Mouse (Mus musculus) layer of hippocampus, postnatal 14 days (tissue): ENCODE measurements at regions not wholly inside any gene's neighbourhood (a gene's known extent, or its start where the extent isn't known, plus 50 kb on each side); places are given as distances from the start of the nearest gene placed in this dataset.

ENCODE experiments used
- DNase-seq, 2 experiments: peaks; one replicate each; pipeline ENCODE4 v3.0.0; 2021 to 2022; ENCODE audit warnings: low spot score in 2 of 2, mixed read lengths in 1 of 2

DNA sequence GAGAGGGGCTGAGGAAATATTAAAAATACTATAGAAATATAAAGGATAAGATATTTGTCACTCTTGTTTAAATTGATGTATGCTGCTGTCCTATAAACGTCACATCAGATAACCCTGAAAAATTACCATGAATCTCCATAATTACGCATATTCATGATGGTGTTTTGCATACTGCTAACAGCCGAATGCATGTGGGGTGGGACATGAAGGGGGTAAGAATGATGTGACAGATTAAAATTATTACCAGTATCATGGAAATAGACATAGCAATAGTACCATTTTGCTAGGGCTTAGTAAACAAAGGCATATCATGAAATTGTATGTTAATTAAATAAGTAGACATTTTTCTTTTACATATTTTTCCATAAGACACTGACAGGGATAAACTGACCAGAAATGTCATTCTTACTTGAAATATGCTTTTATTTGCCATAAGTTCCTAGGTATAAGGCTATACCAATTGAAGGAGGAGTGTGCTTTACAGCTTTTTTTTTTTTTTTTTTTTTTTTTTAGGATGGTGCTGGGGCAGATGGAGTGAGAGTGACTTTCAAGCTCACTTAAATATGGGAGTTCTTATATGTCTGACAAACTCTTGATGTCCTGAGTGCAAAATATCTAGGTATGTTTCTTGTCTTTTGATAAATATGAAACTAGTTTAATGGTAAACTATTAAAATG lies 349.8 kb upstream of the Tmem161b start:
- no peak for DNase-seq

DNA sequence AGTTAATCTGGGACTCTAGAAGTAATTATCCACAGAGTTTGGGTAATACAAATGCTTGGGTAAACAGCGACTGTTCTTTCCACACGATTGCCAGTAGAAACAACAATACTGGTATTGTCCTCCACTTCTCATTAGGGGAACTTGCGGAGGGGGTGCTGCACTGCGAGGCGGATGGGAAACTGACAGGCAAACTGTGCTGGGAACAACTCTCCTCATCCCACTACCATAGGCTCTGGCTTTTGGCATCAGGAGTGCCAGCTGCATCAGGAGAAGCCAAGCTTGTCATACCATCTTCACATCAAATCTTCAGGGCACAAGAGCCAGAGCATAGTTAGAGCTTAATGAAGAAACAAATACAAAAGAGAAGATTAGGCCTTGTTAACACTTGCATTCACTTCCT lies 349.2 kb upstream of the Tmem161b start:
- peak; percentile 26 to 61 for DNase-seq

DNA sequence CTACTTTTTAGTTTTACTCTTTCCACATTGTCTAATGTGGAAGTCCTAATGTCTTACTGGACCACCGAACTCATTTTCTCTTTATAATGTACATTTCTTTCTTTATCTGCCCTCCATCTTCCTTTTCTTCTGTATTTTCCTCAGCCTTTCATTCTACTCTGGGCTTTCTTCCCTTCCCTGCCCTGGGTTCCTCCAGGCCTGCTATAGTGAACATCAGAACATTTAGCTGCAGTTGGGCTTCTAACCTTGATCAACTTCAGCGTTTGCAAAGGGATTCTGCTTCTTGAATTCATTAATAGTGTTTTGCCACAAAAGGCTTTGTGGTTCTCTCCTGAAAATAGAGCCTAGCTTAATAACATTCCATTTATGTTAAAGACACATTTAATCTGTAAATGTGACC lies 342.5 kb upstream of the Tmem161b start:
- DNase-seq = no peak

DNA sequence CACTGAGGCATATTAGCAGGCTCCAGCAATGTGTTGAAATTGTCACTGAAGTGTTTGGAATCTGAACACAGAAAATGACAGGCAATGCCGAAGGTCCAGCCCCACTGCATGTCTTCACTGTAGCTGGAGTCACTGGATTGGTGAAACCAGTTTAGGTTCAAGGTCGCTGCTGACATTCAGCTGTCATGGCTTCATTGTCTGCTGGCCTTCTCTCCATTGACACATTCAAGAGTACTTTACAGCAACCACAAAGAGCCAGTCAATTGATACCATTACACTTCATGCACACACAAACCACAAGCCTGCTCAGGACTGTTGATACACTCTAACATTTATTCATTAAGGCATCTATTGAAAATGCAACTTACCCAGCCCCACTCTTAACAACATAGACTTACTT lies 341.8 kb upstream of the Tmem161b start:
- DNase-seq = no peak

DNA sequence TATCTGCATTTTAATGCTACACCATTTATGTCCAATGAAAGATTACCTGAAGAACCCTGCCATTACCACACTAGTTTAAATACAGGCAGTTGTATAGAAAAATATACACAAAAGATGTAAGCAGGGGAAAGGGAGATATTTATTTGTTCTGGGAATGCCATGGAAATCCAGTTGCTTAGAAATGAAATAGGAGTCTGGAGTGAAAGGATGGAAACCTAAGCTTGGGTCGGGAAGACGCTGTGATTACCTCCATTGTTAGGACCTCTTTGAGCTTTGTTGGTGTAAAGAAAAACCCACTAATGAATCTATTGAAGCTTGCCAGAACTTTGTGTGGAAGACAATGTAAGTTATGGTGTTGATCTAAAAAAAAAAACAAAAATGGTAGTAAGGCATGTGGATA lies 341.3 kb upstream of the Tmem161b start:
- DNase-seq = no peak

DNA sequence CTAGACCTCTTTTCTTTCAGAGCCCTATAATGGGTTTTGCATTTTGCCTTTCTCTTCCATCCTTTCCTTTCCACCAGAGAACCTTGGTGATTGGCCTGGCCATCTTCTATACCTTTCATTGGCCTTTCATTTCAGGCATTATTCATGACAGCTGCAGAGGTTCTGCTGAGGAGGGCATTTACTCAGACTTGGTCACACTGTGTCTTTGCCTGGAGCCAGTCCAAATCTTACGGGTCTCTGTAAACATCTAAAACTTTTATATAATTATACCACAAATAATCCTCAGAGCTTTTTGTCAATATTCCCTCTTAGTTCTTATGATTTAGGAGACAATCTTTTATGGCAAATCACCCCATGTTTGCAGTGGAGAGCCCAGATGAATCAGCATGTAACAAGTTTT lies 339.3 kb upstream of the Tmem161b start:
- no peak for DNase-seq

DNA sequence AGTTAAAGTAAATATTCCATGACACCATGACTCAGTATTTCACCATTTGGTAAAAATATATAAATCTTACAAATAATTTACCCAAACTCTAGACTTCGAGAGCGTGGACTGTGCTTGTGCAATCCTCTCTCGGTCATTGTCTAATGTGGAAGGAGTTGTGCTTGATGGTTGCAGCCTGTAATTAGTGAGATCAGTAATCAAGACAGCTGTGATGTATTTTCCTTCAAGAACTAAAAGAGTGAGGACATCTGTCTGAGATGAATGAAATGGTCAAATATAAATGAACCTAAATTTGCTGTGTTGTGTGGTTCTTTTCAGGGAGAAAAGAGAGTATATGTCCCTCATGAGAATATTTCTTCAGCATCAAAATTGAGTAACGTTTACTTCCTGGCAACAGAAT lies 338.3 kb upstream of the Tmem161b start:
- no peak for DNase-seq

DNA sequence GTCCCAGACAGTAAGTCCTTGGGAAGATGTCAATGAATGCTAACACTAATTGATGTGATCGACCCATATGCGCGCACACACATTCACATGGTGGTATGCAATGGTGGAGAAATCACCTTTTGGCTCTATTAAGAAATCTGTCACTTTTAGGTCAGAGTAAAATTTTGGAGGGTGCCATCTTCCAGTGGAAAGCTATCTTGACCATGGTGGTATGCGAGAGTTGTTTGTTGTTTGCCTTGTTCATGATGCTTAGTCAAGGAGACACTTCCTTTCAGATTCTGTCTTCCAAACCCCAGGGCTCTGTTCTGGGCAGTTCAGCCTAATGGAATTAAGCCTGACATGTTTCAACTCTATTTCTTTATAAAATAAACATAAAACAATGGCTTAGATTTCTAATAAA lies 337.9 kb upstream of the Tmem161b start:
- no peak for DNase-seq

DNA sequence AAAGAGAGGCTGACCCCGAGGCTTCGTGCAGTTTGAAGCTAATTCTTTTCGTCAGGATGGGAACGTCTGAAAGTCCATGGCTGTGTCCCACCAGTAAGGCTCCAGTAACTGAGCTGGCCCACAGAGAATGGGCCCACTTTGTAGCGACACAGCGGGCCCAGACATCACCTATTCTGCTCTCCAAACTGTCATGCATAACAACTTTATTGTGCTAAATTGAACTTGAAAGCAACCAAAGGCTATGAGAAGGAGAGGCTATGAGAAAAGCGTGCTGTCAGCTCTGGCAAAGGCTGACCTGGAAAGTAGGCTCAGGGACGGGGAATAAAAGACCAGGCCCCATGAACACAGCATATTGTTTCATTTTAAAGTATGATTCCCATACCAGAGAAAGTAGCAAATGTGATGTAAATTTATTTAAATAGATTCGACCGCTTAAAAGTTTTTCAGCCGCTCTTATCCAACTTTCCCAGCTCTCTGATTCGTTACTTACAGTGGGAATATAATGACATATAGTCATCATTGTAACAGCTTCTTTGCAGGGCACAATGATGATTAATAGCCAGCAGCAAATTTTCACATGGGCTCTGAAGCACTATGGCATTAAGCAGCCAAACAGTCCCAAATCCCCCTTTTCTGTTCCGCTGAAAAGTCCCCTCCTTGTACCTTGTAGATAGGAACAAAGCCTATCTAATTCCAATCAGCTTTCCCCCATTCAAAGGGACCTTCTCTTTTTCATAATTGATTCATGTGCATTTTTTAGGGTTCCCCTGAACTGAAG lies 337.1 kb upstream of the Tmem161b start:
- DNase-seq = no peak

DNA sequence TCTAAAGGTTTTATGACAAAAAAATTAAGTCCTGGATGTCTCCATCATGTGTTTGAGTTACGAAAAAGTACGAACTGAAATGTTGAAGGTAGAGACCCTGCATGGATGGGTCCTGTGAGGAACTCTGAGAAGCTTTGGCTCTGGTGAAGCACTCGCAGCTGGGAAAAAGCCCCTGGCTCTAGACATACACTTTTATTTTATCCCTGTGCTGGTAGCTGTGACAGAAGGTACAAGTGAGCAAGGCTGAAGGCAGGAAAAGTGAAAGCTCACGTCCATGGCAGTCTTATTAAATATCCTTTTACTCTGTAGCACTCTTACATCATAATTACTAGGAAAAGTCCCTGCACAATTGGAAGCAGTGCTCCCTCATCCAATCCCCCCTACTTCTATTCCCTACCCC lies 336.4 kb upstream of the Tmem161b start:
- DNase-seq = no peak

DNA sequence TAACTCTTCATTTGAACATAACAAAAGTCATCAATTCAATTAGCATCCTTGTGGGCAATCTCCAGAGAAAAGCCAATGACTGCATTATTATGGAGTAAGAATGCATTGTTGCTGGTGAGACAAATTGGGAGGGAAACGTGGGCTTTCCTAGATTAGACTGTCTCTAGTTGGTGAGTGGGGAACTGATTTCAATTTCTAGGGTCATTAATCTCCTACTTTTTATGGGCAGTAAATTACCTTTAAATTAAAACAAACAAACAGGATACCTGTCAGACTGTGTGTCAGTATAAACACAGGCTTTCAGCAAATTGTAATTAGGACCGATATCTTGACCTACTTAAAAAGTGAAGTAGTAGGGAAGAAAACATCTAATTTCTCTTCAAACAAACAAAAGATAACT lies 307.4 kb upstream of the Tmem161b start:
- no peak for DNase-seq

DNA sequence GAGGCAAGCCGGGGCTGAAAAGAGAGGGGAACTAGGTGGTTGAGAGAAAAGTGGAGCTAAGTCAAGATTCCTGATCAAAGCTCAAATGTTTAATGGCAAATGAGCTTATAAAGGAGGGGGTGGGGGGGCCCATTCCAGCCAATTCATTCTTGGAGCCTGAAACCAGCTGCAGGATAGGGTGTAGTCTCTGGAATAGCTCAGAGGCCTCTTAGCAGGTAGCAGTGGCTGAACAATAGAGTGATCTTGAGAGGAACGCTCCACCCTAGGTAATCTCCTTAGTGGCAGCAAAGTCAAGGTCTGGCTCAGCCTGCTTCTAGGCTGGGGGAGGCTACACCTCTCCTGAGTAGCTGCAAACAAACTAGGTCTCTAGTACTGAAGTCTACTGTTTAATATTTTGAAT lies 289.3 kb upstream of the Tmem161b start:
- no peak for DNase-seq

DNA sequence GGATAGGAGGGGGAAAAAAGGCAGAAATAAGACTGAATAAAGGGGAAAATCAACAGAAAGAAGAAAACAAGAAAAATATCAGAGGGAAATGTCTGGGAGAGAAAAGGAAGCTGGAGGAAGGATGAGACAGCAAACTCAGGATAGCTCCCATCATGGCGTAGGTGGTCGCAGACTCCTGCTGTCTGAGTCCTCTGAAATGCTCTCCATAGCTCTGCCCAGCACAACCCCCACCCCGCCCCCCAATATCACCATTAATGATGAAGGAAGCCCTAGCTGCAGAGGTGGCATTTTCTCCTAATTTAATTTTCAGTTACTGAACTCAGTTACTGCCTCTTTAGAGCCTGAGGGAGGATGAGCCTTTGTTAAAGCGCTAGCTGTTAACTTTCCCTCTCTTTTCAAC lies 275.6 kb upstream of the Tmem161b start:
- no peak for DNase-seq

DNA sequence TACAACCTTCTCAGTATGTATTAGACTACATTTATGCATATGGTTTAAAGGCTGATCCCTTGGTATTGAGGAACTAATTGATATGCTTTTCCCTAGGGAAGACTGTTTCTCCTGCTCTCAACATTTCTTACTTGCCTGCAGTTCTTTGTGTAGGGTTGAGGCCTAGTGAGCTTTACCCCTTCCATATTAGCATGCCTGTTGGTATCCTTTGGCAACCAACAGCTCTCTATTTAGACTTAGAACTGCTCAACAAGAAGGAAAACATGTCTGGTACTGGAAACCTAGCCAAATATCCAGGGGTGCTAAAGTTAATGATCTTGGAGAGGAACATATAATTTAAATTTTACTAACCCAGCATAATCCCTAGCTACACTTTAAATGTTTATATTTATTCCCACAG lies 270.9 kb upstream of the Tmem161b start:
- no peak for DNase-seq

DNA sequence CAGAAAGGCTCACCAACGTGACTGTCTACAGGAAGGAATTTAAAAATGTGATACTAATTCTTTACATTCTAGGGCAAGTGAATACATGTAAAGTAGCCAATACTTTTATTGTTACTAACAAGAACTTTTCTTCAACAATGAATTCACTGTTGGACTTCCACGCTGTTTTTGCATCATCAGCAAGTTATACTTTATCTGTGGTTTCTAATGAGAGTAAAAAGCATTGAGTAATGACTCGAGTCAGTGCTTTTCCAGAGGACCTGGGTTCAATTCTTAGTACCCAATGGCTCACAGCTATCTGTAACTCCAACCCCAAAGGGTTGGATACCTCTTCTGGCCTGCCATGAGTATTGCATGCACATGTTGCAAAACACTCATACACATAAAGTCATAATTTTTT lies 270.3 kb upstream of the Tmem161b start:
- no peak for DNase-seq

DNA sequence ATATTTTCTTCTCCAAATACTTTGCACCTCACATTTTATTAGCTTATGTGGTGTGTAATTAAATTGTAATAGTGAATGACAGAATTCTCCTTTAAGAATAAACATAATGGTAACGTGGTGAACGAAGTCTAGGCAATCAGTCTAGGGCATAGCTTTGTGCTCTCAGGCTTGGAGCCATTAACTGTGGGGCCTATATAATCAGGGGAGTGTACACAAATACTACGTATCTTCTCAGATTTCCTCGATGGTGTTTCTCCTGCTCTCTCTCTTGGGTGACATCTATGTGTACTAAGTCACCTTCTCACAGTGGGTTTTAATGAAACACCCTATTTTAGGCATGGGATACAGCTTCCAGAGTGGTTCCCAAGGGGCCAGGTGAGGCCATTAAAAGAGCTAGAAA lies 269.7 kb upstream of the Tmem161b start:
- DNase-seq = no peak

DNA sequence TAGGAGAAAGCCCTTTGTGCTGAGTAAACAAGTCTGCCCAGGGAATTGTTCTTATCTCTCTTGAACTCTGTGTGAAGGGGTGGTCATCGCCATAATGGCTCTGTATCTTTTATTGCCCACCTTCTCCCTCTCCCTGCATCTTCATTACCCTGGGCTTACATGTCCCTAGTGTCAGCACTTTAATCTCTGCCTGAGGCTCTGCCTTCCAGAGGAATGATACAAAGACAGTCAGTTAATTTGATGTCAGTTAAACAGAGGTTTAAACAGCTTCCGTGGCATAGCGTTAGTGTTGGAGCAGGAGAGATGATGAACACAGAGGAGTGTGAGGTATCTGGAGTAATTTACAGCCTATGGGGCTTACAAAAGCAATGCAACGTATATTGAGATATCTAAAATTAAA lies 269.2 kb upstream of the Tmem161b start:
- DNase-seq = no peak

DNA sequence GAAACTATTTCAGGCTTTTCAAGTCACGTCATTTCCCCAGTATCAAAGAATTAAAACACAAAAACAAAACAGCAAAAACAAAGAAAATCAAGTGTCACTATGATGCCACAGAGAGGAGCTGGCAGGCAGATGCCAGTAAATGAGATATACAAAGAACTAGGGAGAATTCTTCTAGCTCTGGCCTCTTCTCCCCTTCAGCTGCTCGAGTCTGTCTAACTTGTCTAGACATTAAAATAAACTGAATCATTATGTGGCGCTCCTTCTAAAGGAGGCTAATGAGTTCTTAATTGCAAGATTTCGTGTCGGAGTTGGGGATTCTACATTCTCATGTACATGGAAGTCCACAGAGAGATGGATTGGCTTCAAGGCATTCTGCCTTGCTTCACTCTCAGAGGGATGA lies 266.4 kb upstream of the Tmem161b start:
- DNase-seq = no peak

DNA sequence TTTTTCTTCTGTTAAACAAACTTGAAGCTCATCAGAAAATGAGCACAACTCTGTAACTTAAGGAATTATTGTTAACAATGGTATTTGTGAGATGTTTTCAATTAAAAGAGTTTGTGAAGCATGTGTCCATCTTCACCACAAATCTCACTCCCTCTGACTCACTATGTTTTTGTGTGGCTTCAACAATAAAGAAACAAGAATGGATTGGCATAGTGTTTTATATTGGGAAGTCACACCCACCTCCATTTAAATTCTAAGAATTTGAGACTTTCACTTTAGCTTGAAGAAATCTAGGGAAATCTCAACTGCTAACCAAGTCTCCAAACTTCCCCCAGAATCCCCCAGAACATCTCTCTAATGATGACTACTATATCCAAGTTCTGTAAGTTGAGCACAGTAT lies 243.6 kb upstream of the Tmem161b start:
- no peak for DNase-seq

DNA sequence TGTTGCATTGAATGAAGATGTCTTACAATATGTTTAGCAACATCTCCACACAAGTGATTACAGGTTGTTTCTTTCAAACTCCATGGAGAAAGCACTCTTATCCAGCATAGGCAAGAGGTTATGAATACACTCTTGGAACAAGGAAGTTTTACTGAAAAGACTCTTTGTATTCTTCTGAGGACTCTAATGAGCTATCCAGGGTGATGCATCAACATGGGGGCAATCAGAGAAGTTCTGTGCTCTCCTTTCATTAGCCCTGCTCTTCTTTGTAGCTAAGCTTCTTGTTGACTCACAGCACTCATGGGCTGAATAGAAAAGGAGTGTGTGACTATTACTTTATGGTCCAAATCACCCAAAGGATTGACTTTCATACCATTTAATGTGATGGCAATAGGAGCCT lies 242.6 kb upstream of the Tmem161b start:
- DNase-seq = no peak

DNA sequence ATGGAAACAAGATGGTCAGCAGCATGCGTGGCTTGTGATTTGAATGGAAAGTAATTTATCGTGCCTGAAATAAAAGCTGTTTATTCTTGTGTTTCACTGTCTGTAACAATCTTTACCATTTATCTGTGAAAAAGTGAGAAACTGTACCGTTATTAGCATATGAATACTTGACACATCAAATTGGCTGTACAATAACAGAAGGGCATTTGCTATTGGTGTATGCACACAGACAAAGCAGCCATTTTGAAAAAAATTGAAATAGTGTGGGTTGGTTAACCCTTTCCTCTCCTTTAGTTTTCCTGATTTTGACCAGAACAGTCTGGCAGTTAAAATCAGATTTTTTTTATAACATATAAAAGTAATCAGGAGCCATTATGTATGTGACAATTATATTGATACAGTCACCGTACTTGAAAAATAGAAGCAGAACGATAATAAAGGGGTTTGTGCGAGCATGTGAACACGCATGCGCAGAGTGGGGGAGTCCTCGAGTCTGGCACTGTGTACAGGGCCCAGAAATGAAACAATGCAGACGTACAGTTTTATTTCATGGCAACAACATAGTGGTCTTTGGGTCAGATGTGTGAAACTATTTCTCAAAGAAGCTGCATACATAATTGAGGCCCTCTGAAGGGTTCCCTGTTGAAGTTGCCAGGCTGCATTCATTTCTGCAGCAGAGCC lies 237.3 kb upstream of the Tmem161b start:
- peak; percentile 73 to 75 for DNase-seq

DNA sequence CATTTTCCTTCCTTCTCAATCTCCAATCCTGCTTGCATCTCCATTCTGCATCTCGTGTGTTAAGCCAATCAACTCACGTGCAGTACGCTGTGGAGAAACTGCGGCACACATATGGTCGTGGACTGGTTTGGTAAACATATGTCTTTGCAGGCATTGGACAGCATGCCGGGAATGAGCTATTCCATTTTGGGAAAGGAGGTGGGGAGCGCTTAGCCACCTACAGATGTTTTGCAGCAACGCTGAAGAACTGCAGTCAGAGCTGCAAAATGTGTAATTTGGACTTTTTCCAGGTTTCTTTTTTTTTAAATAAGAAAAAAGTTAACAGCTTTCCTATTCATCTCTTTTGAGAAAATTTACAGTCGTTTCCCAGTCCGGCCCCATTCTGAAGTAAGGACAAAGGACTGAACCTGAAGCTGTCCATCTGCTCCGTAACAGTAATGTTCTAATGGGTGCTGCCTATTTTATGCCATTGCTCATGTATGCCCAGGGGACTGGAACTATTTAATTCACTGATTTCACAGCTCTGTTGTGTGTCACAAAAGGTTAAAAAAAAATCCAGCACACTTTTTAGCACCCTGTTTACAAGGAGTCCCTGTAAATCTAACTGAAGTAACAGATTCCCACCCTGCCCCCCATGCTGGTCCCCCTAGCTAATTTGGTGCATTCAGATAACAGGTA lies 234.2 kb upstream of the Tmem161b start:
- DNase-seq = peak; percentile 68 to 85
